Mouse (Mus musculus) urinary bladder, adult 2 months (tissue): ENCODE data around the gene Nol12. TPM values are rescaled to one million over a fixed set of nuclear protein-coding genes. Genes with fewer than 3 reads are reported as not detected.

ENCODE experiments used
- DNase-seq: peaks from one replicate; pipeline ENCODE4 v3.0.0; 2022; ENCODE audit warnings: low spot score
- polyA plus RNA-seq: library from polyadenylated mRNA; depleted of rRNA; stranded (reverse); fragments of >200 nt; gene quantifications from 2 replicates; pipeline ENCODE4 v1.2.3, GENCODE M21; 2012; rRNA removed

Nol12 gene
- polyA plus RNA-seq, 1 experiment: 26.5 TPM

DNA sequence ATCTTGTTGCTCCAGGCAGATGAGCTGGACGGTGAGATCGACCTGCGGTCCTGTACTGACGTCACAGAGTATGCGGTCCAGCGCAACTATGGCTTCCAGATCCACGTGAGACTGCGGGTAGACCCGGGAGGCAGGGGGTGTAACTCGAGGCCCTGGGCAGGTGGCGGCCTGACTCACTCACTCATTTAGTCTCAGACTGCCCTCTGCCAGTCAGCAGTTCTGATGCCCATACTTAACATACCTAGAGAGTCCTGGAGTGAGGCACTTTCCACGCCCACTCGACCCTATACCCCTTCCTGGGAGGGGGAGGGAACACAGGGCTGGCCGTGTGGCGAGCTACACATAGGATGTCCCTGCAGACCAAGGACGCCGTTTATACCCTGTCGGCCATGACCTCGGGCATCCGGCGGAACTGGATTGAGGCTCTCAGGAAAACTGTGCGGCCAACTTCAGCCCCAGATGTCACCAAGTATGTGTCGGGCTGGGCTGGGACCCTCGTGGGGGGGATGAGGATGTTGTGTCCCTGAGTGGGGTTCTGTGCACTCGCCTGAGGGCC, 56.3 kb downstream of the Nol12 start:
- DNase-seq: no peak

DNA sequence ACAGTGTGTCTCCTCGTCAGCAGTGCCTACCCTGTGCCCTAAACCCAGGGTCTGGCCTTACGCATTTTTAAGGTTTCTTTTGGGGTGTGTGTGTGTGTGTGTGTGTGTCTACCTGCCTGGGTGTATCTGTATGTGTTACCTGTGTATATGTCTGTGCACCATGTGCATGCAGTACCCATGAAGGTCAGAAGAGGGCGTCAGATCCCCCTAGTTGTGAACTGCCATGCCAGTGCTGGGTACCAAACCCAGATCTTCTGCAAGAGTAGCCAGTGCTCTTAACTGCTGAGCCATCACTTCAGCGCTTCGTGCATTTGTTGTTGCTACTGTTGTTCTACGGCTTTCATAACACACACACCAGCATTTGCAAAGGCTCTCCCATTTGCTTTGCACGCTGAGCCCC, 57.5 kb downstream of the Nol12 start:
- DNase-seq: no peak

DNA sequence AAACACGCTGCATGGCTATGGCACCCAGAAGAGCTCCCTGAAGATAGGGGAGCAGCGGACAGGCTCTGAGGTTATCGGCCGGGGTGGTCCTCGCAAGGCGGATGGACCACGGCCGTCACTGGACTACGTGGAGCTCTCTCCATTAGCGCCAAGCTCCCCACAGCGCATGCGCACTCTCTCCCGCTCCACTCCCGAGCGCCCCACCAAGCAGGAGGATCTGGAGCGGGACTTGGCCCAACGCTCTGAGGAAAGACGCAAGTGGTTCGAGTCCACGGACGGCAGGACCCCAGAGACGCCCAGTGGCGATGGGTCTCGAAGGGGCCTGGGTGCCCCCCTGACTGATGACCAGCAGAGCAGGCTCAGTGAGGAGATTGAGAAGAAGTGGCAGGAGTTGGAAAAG, 58.2 kb downstream of the Nol12 start:
- no peak for DNase-seq

Other genes starting within 250 kb of the Nol12 start
- 0.03 and 0.04 TPM in 2 replicates for gene Elfn2, start 216.2 kb upstream of the Nol12 start, polyA plus RNA-seq
- gene Mfng, start 161.5 kb upstream of the Nol12 start, polyA plus RNA-seq: 8.0 and 9.2 TPM in 2 replicates
- gene Card10, start 131.9 kb upstream of the Nol12 start, polyA plus RNA-seq: 8.6 and 9.5 TPM in 2 replicates
- 21.0 and 21.6 TPM in 2 replicates for gene Cdc42ep1, start 92.3 kb upstream of the Nol12 start, polyA plus RNA-seq
- gene Lgals2, start 79.4 kb upstream of the Nol12 start, polyA plus RNA-seq: 1.3 and 2.1 TPM in 2 replicates
- 53.5 and 56.7 TPM in 2 replicates for gene Gga1, start 57.7 kb upstream of the Nol12 start, polyA plus RNA-seq
- gene Gm49510, start 35.3 kb upstream of the Nol12 start, polyA plus RNA-seq: 0.04 and 0.06 TPM in 2 replicates
- 34.6 and 35.1 TPM in 2 replicates for gene Sh3bp1, start 35.2 kb upstream of the Nol12 start, polyA plus RNA-seq
- gene Pdxp, start 21.0 kb upstream of the Nol12 start, polyA plus RNA-seq: 2.4 and 3.8 TPM in 2 replicates
- 979 and 1,151 TPM in 2 replicates for gene Lgals1, start 8.2 kb upstream of the Nol12 start, polyA plus RNA-seq
- 47.1 and 57.9 TPM in 2 replicates for gene Triobp, start 12.8 kb downstream of the Nol12 start, polyA plus RNA-seq
- gene H1f0, start 93.5 kb downstream of the Nol12 start, polyA plus RNA-seq: 103 and 117 TPM in 2 replicates
- gene Galr3, start 107.0 kb downstream of the Nol12 start, polyA plus RNA-seq: 0.14 and 0.19 TPM in 2 replicates
- gene Ankrd54, start 128.0 kb downstream of the Nol12 start, polyA plus RNA-seq: 24.5 and 26.0 TPM in 2 replicates
- gene Eif3l, start 140.2 kb downstream of the Nol12 start, polyA plus RNA-seq: 125 and 145 TPM in 2 replicates
- 63.5 and 79.4 TPM in 2 replicates for gene Micall1, start 174.0 kb downstream of the Nol12 start, polyA plus RNA-seq
- gene Polr2f, start 206.1 kb downstream of the Nol12 start, polyA plus RNA-seq: 145 and 194 TPM in 2 replicates
- gene 1700088E04Rik, start 206.3 kb downstream of the Nol12 start, polyA plus RNA-seq: 3.7 and 4.0 TPM in 2 replicates
- gene Sox10, start 230.3 kb downstream of the Nol12 start, polyA plus RNA-seq: 11.0 and 11.8 TPM in 2 replicates